Mouse (Mus musculus): ENCODE measurements around the gene Piezo1. TPM values are rescaled to one million over a fixed set of nuclear protein-coding genes. Genes with fewer than 3 reads are reported as not detected.
A peak's percentile ranks its signal among the peaks of the same experiment; 100 is the strongest.

Gene Piezo1
- polyA plus RNA-seq, 1 experiment from 2014 or later, result 3.4 TPM

- DNase-seq (no peak), ATAC-seq (no peak)
- Histone ChIP-seq H3K36me3 (replicated peaks; ENCODE audit: insufficient read depth, low read length) (peaks cover 26% of the 10 kb centered on the region), H3K4me2 (ENCODE audit: low read depth, low read length) (peak overlapping the region; percentile 44), H3K9me3 (ENCODE audit: low read length) (no peaks in the 10 kb centered on the region), H3K9ac (replicated peaks) (no peak overlapping the region), H3K27me3 (ENCODE audit: insufficient read depth, low read length) (no peaks in the 10 kb centered on the region), H3K27ac (ENCODE audit: low read depth) (no peak overlapping the region), H3K4me3 (ENCODE audit: low read depth, low read length) (no peak overlapping the region), H3K4me1 (ENCODE audit: insufficient read depth) (peaks cover 21% of the 10 kb centered on the region)
- WGBS (ENCODE audit: insufficient replicate concordance), result 62% methylated on average over 20 of the region's 20 CpGs
- TF ChIP-seq CTCF (IDR thresholded peaks at IDR 0.05; ENCODE audit: low read depth) (no peak), EP300 (IDR thresholded peaks at IDR 0.05; ENCODE audit: low read depth) (no peak)
These were observed 114.5 kb downstream of the Piezo1 start for GRCm38 (mm10) chr8:122436586-122437125.

DNA sequence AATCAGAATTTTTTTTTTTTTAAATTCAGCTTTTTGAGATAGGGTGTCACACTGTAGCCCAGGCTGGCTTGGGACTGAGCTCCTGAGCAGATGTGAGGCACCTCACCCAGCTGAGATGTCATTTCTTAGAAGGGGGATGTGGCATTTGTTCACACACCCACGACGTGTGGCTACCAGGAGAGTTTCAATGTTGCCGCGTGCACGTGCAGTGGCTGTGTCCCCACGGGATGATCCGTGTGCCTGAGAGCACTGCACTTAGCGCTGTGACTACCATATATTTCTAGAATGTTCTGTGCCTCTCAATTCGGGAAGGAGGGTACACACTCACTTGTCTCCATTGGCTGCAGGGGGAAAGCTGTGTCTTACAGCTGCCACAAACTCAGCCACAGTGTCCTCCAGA, 115.0 kb downstream of the Piezo1 start:
- Histone ChIP-seq H3K36me3 (replicated peaks; ENCODE audit: insufficient read depth, low read length) (peaks cover 26% of the 10 kb centered on the region), H3K27ac (ENCODE audit: low read depth) (no peak overlapping the region), H3K27me3 (ENCODE audit: insufficient read depth, low read length) (no peaks in the 10 kb centered on the region), H3K4me1 (ENCODE audit: insufficient read depth) (peaks cover 23% of the 10 kb centered on the region), H3K9ac (replicated peaks) (no peak overlapping the region), H3K9me3 (ENCODE audit: low read length) (no peaks in the 10 kb centered on the region), H3K4me2 (ENCODE audit: low read depth, low read length) (0 out of 2 replicates have a peak overlapping the region, but pooled peaks have one; percentile 44), H3K4me3 (ENCODE audit: low read depth, low read length) (no peak overlapping the region)
- no peak for TF ChIP-seq EP300 (IDR thresholded peaks at IDR 0.05; ENCODE audit: low read depth)
- no peak for TF ChIP-seq CTCF (IDR thresholded peaks at IDR 0.05; ENCODE audit: low read depth)
- WGBS (ENCODE audit: insufficient replicate concordance), result 87% methylated on average over 9 of the region's 9 CpGs
- DNase-seq, result no peak
- no peak for ATAC-seq

DNA sequence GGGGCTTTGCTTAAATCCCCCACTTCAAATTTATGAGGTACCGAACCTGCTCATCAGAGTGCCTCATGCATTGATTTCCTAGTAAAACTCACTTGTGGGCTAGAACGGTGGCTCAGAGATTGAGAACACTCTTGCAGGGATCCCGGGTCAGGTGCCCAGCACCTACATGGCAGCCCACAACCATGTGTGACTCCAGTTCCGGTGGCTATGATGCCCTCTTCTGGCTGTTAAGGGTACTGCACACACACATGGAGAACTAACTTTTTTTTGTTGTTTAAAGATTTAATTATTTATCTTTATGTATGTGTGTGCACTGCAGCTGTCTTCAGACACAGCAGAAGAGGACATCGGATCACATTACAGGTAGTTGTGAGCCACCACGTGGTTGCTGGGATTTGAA, 115.8 kb downstream of the Piezo1 start:
- Histone ChIP-seq H3K9me3 (ENCODE audit: low read length) (no peaks in the 10 kb centered on the region), H3K4me2 (ENCODE audit: low read depth, low read length) (no peak overlapping the region), H3K27ac (ENCODE audit: low read depth) (no peak overlapping the region), H3K9ac (replicated peaks) (no peak overlapping the region), H3K4me3 (ENCODE audit: low read depth, low read length) (no peak overlapping the region), H3K27me3 (ENCODE audit: insufficient read depth, low read length) (no peaks in the 10 kb centered on the region), H3K36me3 (replicated peaks; ENCODE audit: insufficient read depth, low read length) (peaks cover 26% of the 10 kb centered on the region), H3K4me1 (ENCODE audit: insufficient read depth) (peaks cover 28% of the 10 kb centered on the region)
- no peak for TF ChIP-seq EP300 (IDR thresholded peaks at IDR 0.05; ENCODE audit: low read depth)
- TF ChIP-seq CTCF (IDR thresholded peaks at IDR 0.05; ENCODE audit: low read depth), result peak; percentile 59
- DNase-seq (no peak), ATAC-seq (no peak)
- WGBS (ENCODE audit: insufficient replicate concordance), result 83% methylated on average over 6 of the region's 6 CpGs

DNA sequence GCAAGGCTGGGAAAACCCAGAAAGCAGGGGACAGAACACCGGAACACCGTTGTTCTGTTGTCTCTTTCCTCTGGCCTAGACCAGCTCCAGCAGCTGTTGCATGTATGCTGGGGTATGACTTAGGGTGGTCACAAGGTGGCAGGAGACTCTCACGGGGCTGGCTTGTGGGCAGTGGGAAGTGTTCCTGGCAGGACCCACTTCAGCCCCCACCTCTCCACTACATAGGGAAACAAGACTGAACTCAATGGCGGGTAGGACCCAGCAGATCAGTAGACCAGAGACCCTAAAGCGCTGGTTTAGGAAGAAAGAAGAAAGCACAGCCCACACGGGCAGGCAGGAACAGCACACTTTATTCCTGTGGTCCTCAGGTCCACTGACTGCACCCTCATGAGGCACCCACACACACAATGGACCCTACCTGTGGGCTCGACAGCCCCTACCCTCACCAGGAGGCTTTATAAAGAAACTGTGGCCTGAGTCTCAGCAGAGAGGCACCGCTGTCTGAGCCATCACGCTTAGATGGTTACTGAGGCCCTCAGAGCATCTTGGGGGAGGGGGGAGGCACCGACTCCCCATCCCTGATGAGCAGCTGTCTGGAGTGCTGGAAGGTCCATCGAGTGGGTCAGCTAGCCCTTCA, 117.7 kb downstream of the Piezo1 start:
- no peaks in the 10 kb centered on the region for H3K27me3 ChIP-seq (ENCODE audit: insufficient read depth, low read length)
- peak; percentile 56 for TF ChIP-seq CTCF (IDR thresholded peaks at IDR 0.05; ENCODE audit: low read depth)
- no peak for TF ChIP-seq EP300 (IDR thresholded peaks at IDR 0.05; ENCODE audit: low read depth)
- 48% methylated on average over 11 of the region's 11 CpGs for WGBS (ENCODE audit: insufficient replicate concordance)
- H3K4me1 ChIP-seq (ENCODE audit: insufficient read depth), result peaks cover 28% of the 10 kb centered on the region
- peaks cover 17% of the 10 kb centered on the region for H3K36me3 ChIP-seq (replicated peaks; ENCODE audit: insufficient read depth, low read length)
- peak overlapping the region; percentile 76; the same call in 1 of the 2 replicates for H3K9ac ChIP-seq (replicated peaks)
- peak overlapping the region; percentile 90 for H3K4me2 ChIP-seq (ENCODE audit: low read depth, low read length)
- DNase-seq (no peak), ATAC-seq (no peak; the same call in 1 of the 2 replicates)
- H3K9me3 ChIP-seq (ENCODE audit: low read length), result no peaks in the 10 kb centered on the region
- H3K4me3 ChIP-seq (ENCODE audit: low read depth, low read length), result peak overlapping the region; percentile 66
- H3K27ac ChIP-seq (ENCODE audit: low read depth), result peak overlapping the region; percentile 94

- Histone ChIP-seq H3K27ac (ENCODE audit: low read depth) (peak within 1 kb of the TSS; percentile 94), H3K9ac (replicated peaks) (peak within 1 kb of the TSS; percentile 76), H3K4me2 (ENCODE audit: low read depth, low read length) (peak within 1 kb of the TSS; percentile 90), H3K4me3 (ENCODE audit: low read depth, low read length) (peak within 1 kb of the TSS; percentile 66), H3K36me3 (replicated peaks; ENCODE audit: insufficient read depth, low read length) (peaks cover 17% of the 10 kb centered on the region), H3K27me3 (ENCODE audit: insufficient read depth, low read length) (no peaks in the 10 kb centered on the region), H3K4me1 (ENCODE audit: insufficient read depth) (peaks cover 28% of the 10 kb centered on the region), H3K9me3 (ENCODE audit: low read length) (no peaks in the 10 kb centered on the region)
- DNase-seq (peak; percentile 80), ATAC-seq (peak; percentile 71)
- 2% methylated on average over 41 of the region's 45 CpGs for whole genome bisulfite sequencing (ENCODE audit: insufficient replicate concordance)
- TF ChIP-seq EP300 (IDR thresholded peaks at IDR 0.05; ENCODE audit: low read depth), result no peak
- no peak for TF ChIP-seq CTCF (IDR thresholded peaks at IDR 0.05; ENCODE audit: low read depth)
These were observed 118.5 kb downstream of the Piezo1 start, which contains the start of gene Cyba for GRCm38 (mm10) chr8:122432443-122433268. Cyba (minus strand) TSS chr8:122432930.

Small RNAs within 50 kb of the gene (microRNA-seq; reads per million reads assigned to microRNA genes)
- gene Gm24366, result not detected

Other genes starting within 250 kb of the Piezo1 start
- not detected in 2 replicates for gene Trhr2, start 190.6 kb downstream of the Piezo1 start, polyA plus RNA-seq (2015; fragmentation: Nextera tagmentation; extraction: Ambion mirVana)
- 12.8 and 15.6 TPM in 2 replicates for gene Zc3h18, start 174.7 kb downstream of the Piezo1 start, polyA plus RNA-seq (2015; fragmentation: Nextera tagmentation; extraction: Ambion mirVana)
- not detected in 2 replicates for gene Il17c, start 129.3 kb downstream of the Piezo1 start, polyA plus RNA-seq (2015; fragmentation: Nextera tagmentation; extraction: Ambion mirVana)
- 211 and 220 TPM in 2 replicates for gene Cyba, start 118.4 kb downstream of the Piezo1 start, polyA plus RNA-seq (2015; fragmentation: Nextera tagmentation; extraction: Ambion mirVana)
- gene Mvd, start 107.9 kb downstream of the Piezo1 start, polyA plus RNA-seq (2015; fragmentation: Nextera tagmentation; extraction: Ambion mirVana), result 4.9 and 5.8 TPM in 2 replicates
- gene Snai3, start 90.6 kb downstream of the Piezo1 start, polyA plus RNA-seq (2015; fragmentation: Nextera tagmentation; extraction: Ambion mirVana), result 1.4 and 3.4 TPM in 2 replicates
- gene Rnf166, start 75.3 kb downstream of the Piezo1 start, polyA plus RNA-seq (2015; fragmentation: Nextera tagmentation; extraction: Ambion mirVana), result 18.5 and 18.9 TPM in 2 replicates
- 17.8 and 20.9 TPM in 2 replicates for gene Ctu2, start 75.2 kb downstream of the Piezo1 start, polyA plus RNA-seq (2015; fragmentation: Nextera tagmentation; extraction: Ambion mirVana)
- gene Cdt1, start 16.7 kb upstream of the Piezo1 start, polyA plus RNA-seq (2015; fragmentation: Nextera tagmentation; extraction: Ambion mirVana), result 19.8 and 23.7 TPM in 2 replicates
- gene Aprt, start 25.6 kb upstream of the Piezo1 start, polyA plus RNA-seq (2015; fragmentation: Nextera tagmentation; extraction: Ambion mirVana), result 223 and 249 TPM in 2 replicates
- 6.8 and 6.9 TPM in 2 replicates for gene Galns, start 60.1 kb upstream of the Piezo1 start, polyA plus RNA-seq (2015; fragmentation: Nextera tagmentation; extraction: Ambion mirVana)
- 29.3 and 30.7 TPM in 2 replicates for gene Trappc2l, start 60.3 kb upstream of the Piezo1 start, polyA plus RNA-seq (2015; fragmentation: Nextera tagmentation; extraction: Ambion mirVana)
- not detected in 2 replicates for gene Pabpn1l, start 71.4 kb upstream of the Piezo1 start, polyA plus RNA-seq (2015; fragmentation: Nextera tagmentation; extraction: Ambion mirVana)
- gene Cbfa2t3, start 147.8 kb upstream of the Piezo1 start, polyA plus RNA-seq (2015; fragmentation: Nextera tagmentation; extraction: Ambion mirVana), result 2.1 and 2.4 TPM in 2 replicates
- 9.6 and 10.7 TPM in 2 replicates for gene Acsf3, start 224.2 kb upstream of the Piezo1 start, polyA plus RNA-seq (2015; fragmentation: Nextera tagmentation; extraction: Ambion mirVana)

All from liver, postnatal 0 days (tissue).